Mouse (Mus musculus): ENCODE measurements around the gene Raph1. TPM values are rescaled to one million over a fixed set of nuclear protein-coding genes. Genes with fewer than 3 reads are reported as not detected.

The Raph1 gene
- polyA plus RNA-seq, 1 experiment from 2014 or later: 56.3 TPM

GRCm38 (mm10) chr1:60565270-60565920, 1.5 kb downstream of the Raph1 start:
- Histone ChIP-seq H3K9ac (peak overlapping the region; percentile 99), H3K4me3 (peak overlapping the region; percentile 99), H3K4me1 (peaks cover 29% of the 10 kb centered on the region), H3K36me3 (peaks cover 20% of the 10 kb centered on the region), H3K27ac (replicated peaks) (peak overlapping the region; percentile 98), H3K4me2 (peak overlapping the region; percentile 83), H3K9me3 (peaks cover 6% of the 10 kb centered on the region; the same call in 1 of the 2 replicates), H3K27me3 (replicated peaks) (no peaks in the 10 kb centered on the region)
- no peak for ATAC-seq (ENCODE audit: extremely low read depth, insufficient number of reproducible peaks, low FRiP score, low TSS enrichment)
- WGBS: 1% methylated on average over 13 of the region's 13 CpGs

GRCm38 (mm10) chr1:60564691-60565090, 2.2 kb downstream of the Raph1 start:
- peaks cover 8% of the 10 kb centered on the region; the same call in 1 of the 2 replicates for H3K9me3 ChIP-seq
- H3K36me3 ChIP-seq: peaks cover 22% of the 10 kb centered on the region
- peak overlapping the region; percentile 99 for H3K9ac ChIP-seq
- H3K27me3 ChIP-seq (replicated peaks): no peaks in the 10 kb centered on the region
- 73% methylated on average over 5 of the region's 5 CpGs for WGBS
- H3K4me2 ChIP-seq: peak overlapping the region; percentile 83
- H3K4me3 ChIP-seq: peak overlapping the region; percentile 99
- H3K4me1 ChIP-seq: peaks cover 29% of the 10 kb centered on the region
- 0 out of 2 replicates have a peak overlapping the region, but pooled peaks have one; percentile 28 for H3K27ac ChIP-seq (replicated peaks)
- no peak for ATAC-seq (ENCODE audit: extremely low read depth, insufficient number of reproducible peaks, low FRiP score, low TSS enrichment)

- Histone ChIP-seq H3K27me3 (replicated peaks) (no peaks in the 10 kb centered on the region), H3K36me3 (peaks cover 27% of the 10 kb centered on the region), H3K4me1 (peaks cover 15% of the 10 kb centered on the region), H3K4me2 (no peak overlapping the region), H3K9ac (no peak overlapping the region), H3K9me3 (peaks cover 12% of the 10 kb centered on the region), H3K4me3 (no peak overlapping the region), H3K27ac (replicated peaks) (no peak overlapping the region)
- ATAC-seq (ENCODE audit: extremely low read depth, insufficient number of reproducible peaks, low FRiP score, low TSS enrichment): no peak
Observed at GRCm38 (mm10) chr1:60563021-60563420, 3.9 kb downstream of the Raph1 start.

GRCm38 (mm10) chr1:60543681-60544080, 23.2 kb downstream of the Raph1 start:
- 0 out of 2 replicates have a peak, but pooled peaks cover 4% of the 10 kb centered on the region for H3K4me1 ChIP-seq
- H3K4me2 ChIP-seq: no peak overlapping the region
- H3K36me3 ChIP-seq: peaks cover 18% of the 10 kb centered on the region
- ATAC-seq (ENCODE audit: extremely low read depth, insufficient number of reproducible peaks, low FRiP score, low TSS enrichment): no peak
- 36% methylated on average over 1 of the region's 1 CpGs for WGBS
- H3K4me3 ChIP-seq: no peak overlapping the region
- H3K27ac ChIP-seq (replicated peaks): no peak overlapping the region
- H3K27me3 ChIP-seq (replicated peaks): no peaks in the 10 kb centered on the region
- peaks cover 13% of the 10 kb centered on the region for H3K9me3 ChIP-seq
- no peak overlapping the region for H3K9ac ChIP-seq

- Histone ChIP-seq H3K27me3 (replicated peaks) (no peaks in the 10 kb centered on the region), H3K27ac (replicated peaks) (no peak overlapping the region), H3K4me3 (no peak overlapping the region), H3K36me3 (peaks cover 9% of the 10 kb centered on the region; the same call in 1 of the 2 replicates), H3K9ac (no peak overlapping the region), H3K4me2 (no peak overlapping the region), H3K4me1 (peaks cover 13% of the 10 kb centered on the region), H3K9me3 (no peaks in the 10 kb centered on the region)
- WGBS: 83% methylated on average over 3 of the region's 3 CpGs
- ATAC-seq (ENCODE audit: extremely low read depth, insufficient number of reproducible peaks, low FRiP score, low TSS enrichment): no peak
Observed at GRCm38 (mm10) chr1:60539272-60539671, 27.6 kb downstream of the Raph1 start.

- Histone ChIP-seq H3K4me2 (no peak overlapping the region), H3K27me3 (replicated peaks) (no peaks in the 10 kb centered on the region), H3K4me1 (peaks cover 9% of the 10 kb centered on the region), H3K4me3 (no peak overlapping the region), H3K36me3 (peaks cover 38% of the 10 kb centered on the region), H3K27ac (replicated peaks) (no peak overlapping the region), H3K9me3 (no peaks in the 10 kb centered on the region), H3K9ac (no peak overlapping the region)
- 83% methylated on average over 2 of the region's 2 CpGs for WGBS
- ATAC-seq (ENCODE audit: extremely low read depth, insufficient number of reproducible peaks, low FRiP score, low TSS enrichment): no peak
Observed at GRCm38 (mm10) chr1:60534932-60535331, 32.0 kb downstream of the Raph1 start.

- no peak overlapping the region for H3K27ac ChIP-seq (replicated peaks)
- no peak overlapping the region for H3K4me3 ChIP-seq
- no peak overlapping the region for H3K4me2 ChIP-seq
- no peaks in the 10 kb centered on the region for H3K27me3 ChIP-seq (replicated peaks)
- no peaks in the 10 kb centered on the region for H3K4me1 ChIP-seq
- H3K36me3 ChIP-seq: peaks cover 73% of the 10 kb centered on the region
- no peak for ATAC-seq (ENCODE audit: extremely low read depth, insufficient number of reproducible peaks, low FRiP score, low TSS enrichment)
- 71% methylated on average over 2 of the region's 2 CpGs for WGBS
- no peak overlapping the region for H3K9ac ChIP-seq
- H3K9me3 ChIP-seq: no peaks in the 10 kb centered on the region
Observed at GRCm38 (mm10) chr1:60530636-60531035, 36.3 kb downstream of the Raph1 start.

- WGBS: 91% methylated on average over 6 of the region's 6 CpGs
- Histone ChIP-seq H3K27me3 (replicated peaks) (no peaks in the 10 kb centered on the region), H3K36me3 (peaks cover 75% of the 10 kb centered on the region)
Observed at GRCm38 (mm10) chr1:60530107-60530506, 36.8 kb downstream of the Raph1 start.

GRCm38 (mm10) chr1:60510584-60510983, 56.3 kb downstream of the Raph1 start:
- Histone ChIP-seq H3K4me2 (no peak overlapping the region), H3K9ac (no peak overlapping the region), H3K9me3 (no peaks in the 10 kb centered on the region), H3K27me3 (replicated peaks) (no peaks in the 10 kb centered on the region), H3K4me1 (peaks cover 4% of the 10 kb centered on the region; the same call in 1 of the 2 replicates), H3K36me3 (peaks cover 58% of the 10 kb centered on the region), H3K27ac (replicated peaks) (no peak overlapping the region), H3K4me3 (no peak overlapping the region)
- no peak for ATAC-seq (ENCODE audit: extremely low read depth, insufficient number of reproducible peaks, low FRiP score, low TSS enrichment)
- WGBS: 49% methylated on average over 2 of the region's 2 CpGs

More at GRCm38 (mm10) chr1:60530107-60530506, 36.8 kb downstream of the Raph1 start:
- no peak overlapping the region for H3K9ac ChIP-seq
- H3K9me3 ChIP-seq: no peaks in the 10 kb centered on the region
- H3K27ac ChIP-seq (replicated peaks): no peak overlapping the region
- H3K4me1 ChIP-seq: no peaks in the 10 kb centered on the region
- ATAC-seq (ENCODE audit: extremely low read depth, insufficient number of reproducible peaks, low FRiP score, low TSS enrichment): no peak
- H3K4me3 ChIP-seq: no peak overlapping the region
- no peak overlapping the region for H3K4me2 ChIP-seq

- Histone ChIP-seq H3K9me3 (no peaks in the 10 kb centered on the region), H3K27me3 (replicated peaks) (no peaks in the 10 kb centered on the region), H3K36me3 (peaks cover 62% of the 10 kb centered on the region), H3K9ac (no peak overlapping the region), H3K4me1 (peaks cover 3% of the 10 kb centered on the region; the same call in 1 of the 2 replicates), H3K27ac (replicated peaks) (peak overlapping the region; percentile 39; the same call in 1 of the 2 replicates), H3K4me2 (no peak overlapping the region), H3K4me3 (no peak overlapping the region)
- WGBS: 68% methylated on average over 5 of the region's 5 CpGs
- no peak for ATAC-seq (ENCODE audit: extremely low read depth, insufficient number of reproducible peaks, low FRiP score, low TSS enrichment)
Observed at GRCm38 (mm10) chr1:60503456-60503855, 63.4 kb downstream of the Raph1 start.

- no peaks in the 10 kb centered on the region for H3K27me3 ChIP-seq (replicated peaks)
- H3K4me2 ChIP-seq: no peak overlapping the region
- H3K27ac ChIP-seq (replicated peaks): no peak overlapping the region
- no peaks in the 10 kb centered on the region for H3K9me3 ChIP-seq
- peaks cover 93% of the 10 kb centered on the region for H3K36me3 ChIP-seq
- 68% methylated on average over 6 of the region's 6 CpGs for WGBS
- H3K9ac ChIP-seq: no peak overlapping the region
- H3K4me1 ChIP-seq: peaks cover 3% of the 10 kb centered on the region; the same call in 1 of the 2 replicates
- no peak overlapping the region for H3K4me3 ChIP-seq
- ATAC-seq (ENCODE audit: extremely low read depth, insufficient number of reproducible peaks, low FRiP score, low TSS enrichment): no peak
Observed at GRCm38 (mm10) chr1:60493421-60493820, 73.5 kb downstream of the Raph1 start.

GRCm38 (mm10) chr1:60492404-60492803, 74.5 kb downstream of the Raph1 start:
- ATAC-seq (ENCODE audit: extremely low read depth, insufficient number of reproducible peaks, low FRiP score, low TSS enrichment): no peak
- no peaks in the 10 kb centered on the region for H3K9me3 ChIP-seq
- 0 out of 2 replicates have a peak overlapping the region, but pooled peaks have one; percentile 21 for H3K27ac ChIP-seq (replicated peaks)
- WGBS: 73% methylated on average over 5 of the region's 5 CpGs
- peaks cover 3% of the 10 kb centered on the region; the same call in 1 of the 2 replicates for H3K4me1 ChIP-seq
- H3K4me2 ChIP-seq: no peak overlapping the region
- no peak overlapping the region for H3K9ac ChIP-seq
- H3K27me3 ChIP-seq (replicated peaks): no peaks in the 10 kb centered on the region
- peaks cover 94% of the 10 kb centered on the region for H3K36me3 ChIP-seq
- no peak overlapping the region for H3K4me3 ChIP-seq
